Mouse (Mus musculus) CH12.LX (cell line): Measurements from ENCODE around the gene S100b. TPM values are rescaled to one million over a fixed set of nuclear protein-coding genes. Genes with fewer than 3 reads are reported as not detected.

Experiments
- DNase-seq: peaks from one replicate; pipeline ENCODE4 v3.0.0-alpha.2; 2013; ENCODE audit errors: extremely low read depth
- H3K27ac ChIP-seq: 2 replicates; pipeline ENCODE4 v1.5.1; 2012; ENCODE audit warnings: low read depth, mild to moderate bottlenecking, control low read depth, moderate library complexity; ENCODE audit not compliant: insufficient read depth
- H3K27me3 ChIP-seq: replicated peaks from 2 replicates; pipeline ENCODE3; 2012; ENCODE audit warnings: inconsistent platforms
- H3K36me3 ChIP-seq, 2 experiments: replicated peaks in 1 of 2; 2 replicates each; pipeline versions ENCODE3 to v1.6.1; 2012; ENCODE audit warnings: inconsistent platforms in 1 of 2, low read length in 1 of 2, mild to moderate bottlenecking in 1 of 2, mixed read lengths in 1 of 2, moderate library complexity in 1 of 2; ENCODE audit not compliant: control insufficient read depth in 1 of 2, insufficient read depth in 1 of 2
- H3K4me1 ChIP-seq, 2 experiments: 2 replicates each; pipeline ENCODE4 v1.6.1; 2012; ENCODE audit warnings: inconsistent platforms in 1 of 2, moderate library complexity in 1 of 2; ENCODE audit not compliant: insufficient read depth in 2 of 2, control insufficient read depth in 1 of 2
- H3K4me2 ChIP-seq: 2 replicates; pipeline ENCODE4 v1.6.1; 2012; ENCODE audit warnings: low read depth, mild to moderate bottlenecking, control low read depth; ENCODE audit not compliant: poor library complexity, insufficient read depth, severe bottlenecking
- H3K4me3 ChIP-seq, 3 experiments: fragments of 150-350 bp in 1 of 3; sonication (generic) in 1 of 3; replicated peaks in 1 of 3; 2 replicates each; pipeline versions ENCODE3 to v1.5.1; 2011 to 2012; ENCODE audit warnings: low read depth in 2 of 3, low read length in 2 of 3, mild to moderate bottlenecking in 2 of 3, moderate library complexity in 2 of 3, control low read depth in 1 of 3, improper control_type of control experiment in 1 of 3, inconsistent platforms in 1 of 3, mixed read lengths in 1 of 3; ENCODE audit not compliant: poor library complexity in 1 of 3
- H3K79me2 ChIP-seq: replicated peaks from 2 replicates; pipeline ENCODE4 v1.6.1; 2012; ENCODE audit warnings: mild to moderate bottlenecking, moderate library complexity; ENCODE audit not compliant: control insufficient read depth, poor library complexity, insufficient read depth, severe bottlenecking; ENCODE audit errors: extremely low read depth
- H3K9ac ChIP-seq: 2 replicates; pipeline ENCODE4 v1.6.1; 2012; ENCODE audit warnings: low read depth, mild to moderate bottlenecking, control low read depth, moderate library complexity; ENCODE audit not compliant: insufficient read depth
- H3K9me3 ChIP-seq: replicated peaks from 2 replicates; pipeline ENCODE3; 2012; ENCODE audit warnings: low read length, inconsistent platforms, mixed read lengths
- BHLHE40 ChIP-seq: IDR thresholded peaks from 2 replicates; pipeline ENCODE4 v1.6.1; 2011; ENCODE audit warnings: mild to moderate bottlenecking, low read depth, low read length, improper control_type of control experiment
- CHD2 ChIP-seq: IDR thresholded peaks from 2 replicates; pipeline ENCODE4 v1.6.1; 2011; ENCODE audit warnings: low read length, improper control_type of control experiment
- CTCF ChIP-seq, 2 experiments: IDR thresholded peaks in 1 of 2; conservative IDR thresholded peaks in 1 of 2; 2 replicates each; pipeline ENCODE4 v1.5.1; 2011 to 2012; ENCODE audit warnings: low read depth in 2 of 2, low read length in 2 of 2, improper control_type of control experiment in 1 of 2, inconsistent platforms in 1 of 2, mild to moderate bottlenecking in 1 of 2, moderate library complexity in 1 of 2
- E2F4 ChIP-seq: IDR thresholded peaks from 2 replicates; pipeline ENCODE4 v1.6.1; 2011; ENCODE audit warnings: low read depth, low read length, improper control_type of control experiment; ENCODE audit not compliant: insufficient replicate concordance
- ELF1 ChIP-seq: IDR thresholded peaks from 2 replicates; pipeline ENCODE4 v1.6.1; 2014; ENCODE audit warnings: low read depth, mild to moderate bottlenecking, inconsistent platforms, low read length, improper control_type of control experiment
- EP300 ChIP-seq: IDR thresholded peaks from 2 replicates; pipeline ENCODE4 v1.6.1; 2011; ENCODE audit warnings: low read length, improper control_type of control experiment
- ETS1 ChIP-seq: conservative IDR thresholded peaks from 2 replicates; pipeline ENCODE4 v1.6.1; 2012; ENCODE audit warnings: low read depth, mild to moderate bottlenecking, inconsistent platforms, low read length, improper control_type of control experiment, moderate library complexity
- GABPA ChIP-seq: IDR thresholded peaks from 2 replicates; pipeline ENCODE4 v1.6.1; 2012; ENCODE audit warnings: low read depth, low read length, improper control_type of control experiment, inconsistent platforms; ENCODE audit not compliant: insufficient replicate concordance
- IRF4 ChIP-seq: IDR thresholded peaks from 2 replicates; pipeline ENCODE4 v1.6.1; 2014; ENCODE audit warnings: low read depth, mild to moderate bottlenecking, inconsistent platforms, low read length, improper control_type of control experiment
- KAT2A ChIP-seq: IDR thresholded peaks from 2 replicates; pipeline ENCODE4 v1.6.1; 2012; ENCODE audit warnings: low read length, improper control_type of control experiment, inconsistent platforms; ENCODE audit not compliant: insufficient replicate concordance
- MAX ChIP-seq: IDR thresholded peaks from 2 replicates; pipeline ENCODE4 v1.6.1; 2011; ENCODE audit warnings: low read length, improper control_type of control experiment
- MAZ ChIP-seq: IDR thresholded peaks from 2 replicates; pipeline ENCODE4 v1.6.1; 2012; ENCODE audit warnings: low read depth, mild to moderate bottlenecking, inconsistent platforms, low read length, improper control_type of control experiment, moderate library complexity
- MXI1 ChIP-seq: IDR thresholded peaks from 2 replicates; pipeline ENCODE4 v1.6.1; 2011; ENCODE audit warnings: mild to moderate bottlenecking, low read depth, low read length, improper control_type of control experiment
- MYC ChIP-seq: IDR thresholded peaks from 2 replicates; pipeline ENCODE4 v1.6.1; 2011; ENCODE audit warnings: low read depth, mild to moderate bottlenecking, improper control_type of control experiment, low read length
- NELFE ChIP-seq: IDR thresholded peaks from 2 replicates; pipeline ENCODE4 v1.6.1; 2011; ENCODE audit warnings: low read depth, low read length, improper control_type of control experiment
- PAX5 ChIP-seq: IDR thresholded peaks from 2 replicates; pipeline ENCODE4 v1.6.1; 2012; ENCODE audit warnings: low read length, inconsistent platforms, mixed read lengths
- POLR2AphosphoS2 ChIP-seq: IDR thresholded peaks from 2 replicates; pipeline ENCODE4 v1.6.1; 2011; ENCODE audit warnings: low read depth, low read length, improper control_type of control experiment
- RCOR1 ChIP-seq: conservative IDR thresholded peaks from 2 replicates; pipeline ENCODE4 v1.6.1; 2012; ENCODE audit warnings: low read depth, mild to moderate bottlenecking, inconsistent platforms, low read length, improper control_type of control experiment
- USF2 ChIP-seq: conservative IDR thresholded peaks from 2 replicates; pipeline ENCODE4 v1.6.1; 2011; ENCODE audit warnings: low read depth, low read length, improper control_type of control experiment
- ZKSCAN1 ChIP-seq: IDR thresholded peaks from 2 replicates; pipeline ENCODE4 v1.6.1; 2012; ENCODE audit warnings: low read depth, inconsistent platforms, low read length, improper control_type of control experiment, borderline replicate concordance
- dilution Hi-C: fragments of 300-500 bp; cut with MboI; formaldehyde crosslinking; loops from 2 replicates; pipeline ENCODE4 v1.14.3; 2020; ENCODE audit warnings: low sequenced_read_pairs; ENCODE audit not compliant: extremely low pct_unique_long_range_greater_than_20kb, extremely low pct_ligation_motif_present
- in situ Hi-C: fragments of 300-500 bp; cut with MboI; formaldehyde crosslinking; loops from 3 replicates; pipeline ENCODE4 v1.14.3; 2019; ENCODE audit warnings: low sequenced_read_pairs, low pct_ligation_motif_present, low pct_unique_long_range_greater_than_20kb, mixed read lengths
- polyA plus RNA-seq: library from polyadenylated mRNA; unstranded; fragments of >175 nt; gene quantifications from 2 replicates; pipeline ENCODE4 v1.2.1, GENCODE M21; 2012; ENCODE audit warnings: low read depth; ENCODE audit not compliant: insufficient read length
- total RNA-seq, 2 experiments: library from RNA; depleted of rRNA; stranded (reverse); fragments of 300-350 nt in 1 of 2; fragments of >200 nt in 1 of 2; gene quantifications; 2 replicates each; pipeline ENCODE4 v1.2.3; 2012 to 2014

Gene S100b
- total and polyA plus RNA-seq, 3 experiments = not detected

GRCm38 (mm10) chr10:76289936-76290671 lies 36.5 kb downstream of the S100b start:
- in situ Hi-C loops = no loop called here
- no peak for DNase-seq
- peaks cover 0 to 21% of the 10 kb centered on the region in 2 experiments for H3K36me3 ChIP-seq

GRCm38 (mm10) chr10:76293222-76293621 lies 39.6 kb downstream of the S100b start:
- Histone ChIP-seq H3K27me3 (no peaks in the 10 kb centered on the region), H3K27ac (no peak overlapping the region), H3K9ac (no peak overlapping the region), H3K36me3 (peaks cover 0 to 28% of the 10 kb centered on the region in 2 experiments), H3K4me2 (no peak overlapping the region), H3K4me3 (no peak overlapping the region), H3K9me3 (no peaks in the 10 kb centered on the region), H3K4me1 (peaks cover 0 to 14% of the 10 kb centered on the region in 2 experiments; a peak in 2 of 4 replicates), H3K79me2 (no peaks in the 10 kb centered on the region)
- dilution Hi-C loops = no loop called here
- no peak for DNase-seq
- TF ChIP-seq MAX (no peak), CTCF (conservative IDR thresholded peaks at IDR 0.05 in 1 of 2, IDR thresholded peaks at IDR 0.05 in 1 of 2; ENCODE audit: low read depth in 2 of 2, low read length in 2 of 2) (no peak), RCOR1 (no peak), GABPA (no peak), EP300 (no peak), E2F4 (no peak), IRF4 (no peak), BHLHE40 (no peak), ETS1 (no peak), CHD2 (no peak), USF2 (no peak), KAT2A (no peak), MYC (no peak), NELFE (no peak), PAX5 (no peak)
- in situ Hi-C loops = no loop called here

More at GRCm38 (mm10) chr10:76289936-76290671, 36.5 kb downstream of the S100b start:
- no peak overlapping the region for H3K4me2 ChIP-seq
- H3K27me3 ChIP-seq = no peaks in the 10 kb centered on the region
- no peak overlapping the region for H3K4me3 ChIP-seq
- peaks cover 0 to 12% of the 10 kb centered on the region in 2 experiments; a peak in 2 of 4 replicates for H3K4me1 ChIP-seq
- H3K27ac ChIP-seq = no peak overlapping the region
- no peak overlapping the region for H3K9ac ChIP-seq
- no peaks in the 10 kb centered on the region for H3K9me3 ChIP-seq
- TF ChIP-seq RCOR1 (no peak), ZKSCAN1 (no peak), MAZ (no peak), POLR2AphosphoS2 (no peak), MXI1 (no peak), ELF1 (no peak)
- TF ChIP-seq, all 38 proteins: peak for 0
- no peaks in the 10 kb centered on the region for H3K79me2 ChIP-seq
- dilution Hi-C loops = no loop called here
